Mouse (Mus musculus): ENCODE measurements around the gene Aldh18a1. TPM values are rescaled to one million over a fixed set of nuclear protein-coding genes. Genes with fewer than 3 reads are reported as not detected.

The Aldh18a1 gene
- total RNA-seq, 4 experiments from 2014 or later, result 12.2 to 36.5 (median 16.9) TPM

- DNase-seq, result no peak
Measured at GRCm38 (mm10) chr19:40523431-40524005, 64.7 kb downstream of the Aldh18a1 start.

- no peak for DNase-seq
Measured at GRCm38 (mm10) chr19:40520403-40520802, 67.9 kb downstream of the Aldh18a1 start.

- no peak for DNase-seq
Measured at GRCm38 (mm10) chr19:40518706-40519105, 69.6 kb downstream of the Aldh18a1 start.

- DNase-seq, result no peak
Measured at GRCm38 (mm10) chr19:40515596-40515995, 72.7 kb downstream of the Aldh18a1 start.

- DNase-seq, result no peak
Measured at GRCm38 (mm10) chr19:40514376-40514775, 73.9 kb downstream of the Aldh18a1 start.

- peak; percentile 97 for DNase-seq
Measured at GRCm38 (mm10) chr19:40513632-40514078, 74.6 kb downstream of the Aldh18a1 start, which contains the start of gene Sorbs1. Sorbs1 (minus strand) TSS chr19:40513779.

- no peak for DNase-seq
Measured at GRCm38 (mm10) chr19:40512500-40513421, 75.5 kb downstream of the Aldh18a1 start.

GRCm38 (mm10) chr19:40511679-40512309, 76.5 kb downstream of the Aldh18a1 start:
- no peak for DNase-seq

- DNase-seq, result no peak
Measured at GRCm38 (mm10) chr19:40511100-40511439, 77.2 kb downstream of the Aldh18a1 start.

- no peak for DNase-seq
Measured at GRCm38 (mm10) chr19:40510387-40511099, 77.7 kb downstream of the Aldh18a1 start.

GRCm38 (mm10) chr19:40509274-40509673, 79.0 kb downstream of the Aldh18a1 start:
- DNase-seq, result no peak

- DNase-seq, result no peak
Measured at GRCm38 (mm10) chr19:40508851-40509250, 79.4 kb downstream of the Aldh18a1 start.

- DNase-seq, result no peak
Measured at GRCm38 (mm10) chr19:40506965-40507364, 81.3 kb downstream of the Aldh18a1 start.

- DNase-seq, result no peak
Measured at GRCm38 (mm10) chr19:40504336-40504735, 83.9 kb downstream of the Aldh18a1 start.

Other genes with a start within 250 kb of the Aldh18a1 start
- gene Sorbs1, start 74.7 kb downstream of the Aldh18a1 start, total RNA-seq (2022), result 100 to 1,000 TPM in 1 of 4 experiments, 10 to 100 TPM in 3; 48.2 to 120 (median 68.1) TPM
- 10 to 100 TPM in 2 of 4 experiments, 1 to 10 TPM in 2; 6.8 to 12.1 (median 8.9) TPM for gene Tctn3, start 23.8 kb upstream of the Aldh18a1 start, total RNA-seq (2022)
- 10 to 100 TPM; 27.5 to 34.8 (median 31.5) TPM for gene Entpd1, start 23.9 kb upstream of the Aldh18a1 start, total RNA-seq (2022)
- not detected for gene Cc2d2b, start 160.3 kb upstream of the Aldh18a1 start, total RNA-seq (2022)
- 10 to 100 TPM in 1 of 4 experiments, 1 to 10 TPM in 3; 6.2 to 11.6 (median 6.9) TPM for gene Ccnj, start 242.8 kb upstream of the Aldh18a1 start, total RNA-seq (2022)